Mouse (Mus musculus): ENCODE measurements around the gene Drap1.

GRCm38 (mm10) chr19:5392892-5393291 is 31.9 kb downstream of the Drap1 start:
- TF ChIP-seq CTCF (IDR thresholded peaks at IDR 0.05; ENCODE audit: low read depth) (no peak), EP300 (optimal IDR thresholded peaks at IDR 0.05) (no peak)

All from stomach, postnatal 0 days (tissue).